Mouse (Mus musculus) gastrocnemius, postnatal 25 days (tissue): ENCODE data around the gene Fam209. TPM values are rescaled to one million over a fixed set of nuclear protein-coding genes. Genes with fewer than 3 reads are reported as not detected.

Source experiments
- DNase-seq: peaks from one replicate; pipeline ENCODE4 v3.0.0; 2022
- long read RNA-seq, 2 experiments: library from polyadenylated mRNA; stranded (forward); transcript quantifications; one replicate each; pipeline ENCODE4 v2.0.0; 2021
- total RNA-seq, 2 experiments: library from RNA; stranded (reverse); gene quantifications; 1 replicate in 1 of 2; 2 replicates in 1 of 2; pipeline ENCODE4 v1.2.3; 2021

Fam209 gene
- under 1 TPM; 0.40 to 0.56 TPM for total RNA-seq
- long read RNA-seq, experiment 1: 0 reads
- long read RNA-seq, experiment 2: 0 reads

GRCm38 (mm10) chr2:172472318-172472717 is at the start of gene Fam209:
Gene Fam209 (plus strand): TSS chr2:172472520.
- DNase-seq: no peak

- DNase-seq: no peak
Observed at GRCm38 (mm10) chr2:172430609-172431008, 41.7 kb upstream of the Fam209 start.

DNA sequence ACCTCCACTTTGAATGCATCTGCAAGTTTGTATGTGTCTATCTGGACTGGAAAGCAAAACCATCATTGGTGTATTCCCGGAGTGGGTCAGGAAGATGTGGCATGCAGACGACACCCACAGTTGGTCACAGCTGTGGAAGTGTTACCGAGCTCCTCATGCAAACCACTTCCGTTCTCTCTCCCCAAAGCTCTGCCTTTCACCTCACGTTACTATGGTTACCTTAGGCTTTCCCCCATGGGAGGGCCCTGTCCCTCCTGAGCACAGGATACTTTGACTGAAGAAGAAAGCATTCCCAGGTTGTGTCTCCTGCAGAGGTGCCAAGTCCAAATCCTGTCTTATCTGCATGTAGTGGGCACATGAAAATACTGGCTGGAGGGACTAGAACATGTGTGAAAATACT is 38.6 kb upstream of the Fam209 start:
- no peak for DNase-seq

- DNase-seq: no peak
Observed at GRCm38 (mm10) chr2:172437371-172437952, 34.9 kb upstream of the Fam209 start.

DNA sequence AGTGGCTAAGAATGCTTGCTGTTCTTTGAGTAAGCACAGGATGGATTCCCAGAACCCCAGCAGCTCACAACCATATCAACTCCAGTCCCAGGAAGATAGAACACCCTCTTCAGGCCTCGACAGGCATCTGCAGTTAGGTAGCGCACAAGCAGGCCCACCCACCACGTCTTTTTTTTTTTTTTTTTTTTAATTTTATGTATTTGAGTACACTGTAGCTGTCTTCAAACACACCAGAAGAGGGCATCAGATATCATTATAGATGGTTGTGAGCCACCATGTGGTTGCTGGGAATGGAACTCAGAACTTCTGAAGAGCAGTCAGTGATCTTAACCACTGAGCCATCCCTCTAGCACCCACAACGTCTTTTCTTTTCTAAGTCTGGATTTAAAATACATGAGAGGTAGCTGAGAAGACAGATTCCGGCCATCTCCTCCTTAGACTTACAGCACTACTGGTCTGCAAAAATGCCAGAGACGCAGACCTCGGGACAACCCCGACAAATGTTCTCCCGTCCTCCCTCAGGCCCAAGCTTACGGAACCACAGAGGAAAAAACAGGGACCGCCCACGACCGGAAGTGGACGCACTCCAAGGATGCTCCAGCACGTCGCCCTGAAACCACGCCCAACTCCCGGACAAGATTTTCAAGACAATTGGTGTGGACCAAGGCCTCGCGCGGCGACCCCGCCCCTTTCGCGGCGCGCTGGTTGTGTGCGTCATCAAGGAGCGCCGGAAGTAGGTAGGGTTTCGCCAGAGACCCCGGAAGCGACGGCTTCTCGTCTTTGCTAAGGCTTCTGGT is 32.3 kb upstream of the Fam209 start, which contains the start of gene Rtf2:
Gene Rtf2 (plus strand): TSS at position 714 of the 797 bp plus-strand sequence.
- DNase-seq: peak; percentile 98

DNA sequence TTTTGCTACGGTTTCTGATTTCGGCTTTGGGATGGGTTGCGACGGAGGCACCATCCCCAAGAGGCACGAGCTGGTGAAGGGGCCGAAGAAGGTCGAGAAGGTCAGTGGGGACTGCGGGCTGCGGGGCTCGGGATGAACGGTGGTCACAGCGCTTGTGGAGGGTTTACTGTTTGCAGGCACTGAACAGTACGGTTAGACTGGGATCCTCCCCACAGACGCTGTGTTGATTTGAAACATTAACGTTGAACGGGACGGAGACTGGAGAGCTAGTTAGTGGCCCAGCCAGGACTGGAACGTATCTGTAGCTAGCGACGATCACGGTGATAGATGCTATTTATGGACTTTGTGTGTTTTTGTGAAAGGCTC is 31.7 kb upstream of the Fam209 start:
- DNase-seq: no peak

DNA sequence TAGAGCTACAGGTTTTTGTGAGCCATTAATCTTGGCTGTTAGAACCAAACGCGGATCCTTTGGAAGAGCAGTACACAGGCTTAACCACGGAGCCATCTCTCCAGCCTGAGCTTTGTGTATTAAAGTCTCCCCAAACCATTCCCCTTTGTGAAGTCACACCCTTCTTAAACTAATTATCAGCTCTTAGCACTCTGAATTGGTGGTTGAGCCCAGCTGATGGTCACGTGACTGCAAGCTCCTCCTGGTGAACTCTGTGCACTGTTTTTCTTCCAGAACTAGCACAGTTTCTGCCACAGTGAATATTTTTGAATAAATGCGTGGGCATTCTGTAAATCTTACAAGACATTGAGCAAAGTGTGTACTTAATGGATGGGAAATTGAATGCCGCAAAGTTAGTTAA is 31.1 kb upstream of the Fam209 start:
- no peak for DNase-seq

GRCm38 (mm10) chr2:172445617-172446016 is 26.7 kb upstream of the Fam209 start:
- no peak for DNase-seq

- DNase-seq: no peak
Observed at GRCm38 (mm10) chr2:172447317-172447716, 25.0 kb upstream of the Fam209 start.

DNA sequence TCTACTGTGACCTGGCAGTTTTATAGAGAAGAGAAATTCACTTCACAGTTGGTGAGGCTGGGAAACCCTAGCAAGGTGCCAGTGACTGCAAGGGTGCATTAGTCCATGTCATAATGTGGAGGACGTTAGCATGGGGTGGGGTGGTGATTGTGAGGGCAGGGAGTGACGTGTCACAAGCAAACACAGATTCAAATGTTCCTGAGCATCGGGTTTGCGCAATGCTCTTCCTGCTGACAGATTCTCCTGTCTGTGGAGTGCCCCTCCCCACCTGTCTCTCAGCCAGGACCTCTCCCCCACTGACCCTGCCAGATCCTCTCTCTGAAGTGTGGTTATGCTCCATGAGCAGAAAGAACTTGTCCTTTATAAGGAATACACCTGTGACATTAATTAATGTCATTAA is 24.0 kb upstream of the Fam209 start:
- no peak for DNase-seq

DNA sequence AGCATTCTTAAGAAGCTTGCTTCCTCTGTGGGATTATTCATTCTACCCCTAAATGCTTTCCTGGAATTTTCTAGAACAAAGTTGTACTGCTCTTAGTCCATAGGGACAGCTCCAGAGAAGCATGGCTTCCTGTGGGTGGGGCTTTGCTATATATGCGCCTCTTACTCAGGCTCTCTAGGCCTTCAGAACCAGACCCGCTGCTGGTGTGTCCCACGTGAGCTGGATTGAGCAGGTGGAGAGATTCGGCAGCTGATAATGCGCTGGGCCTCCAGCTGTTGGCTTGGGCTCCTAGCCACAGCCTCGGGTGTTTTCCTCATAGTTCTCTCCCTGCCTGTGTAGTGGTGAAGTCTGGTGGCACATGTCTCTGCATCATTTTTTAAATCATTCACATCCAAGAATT is 21.7 kb upstream of the Fam209 start:
- DNase-seq: no peak

GRCm38 (mm10) chr2:172452031-172452430 is 20.3 kb upstream of the Fam209 start:
- no peak for DNase-seq

- DNase-seq: no peak
Observed at GRCm38 (mm10) chr2:172452458-172452857, 19.9 kb upstream of the Fam209 start.

DNA sequence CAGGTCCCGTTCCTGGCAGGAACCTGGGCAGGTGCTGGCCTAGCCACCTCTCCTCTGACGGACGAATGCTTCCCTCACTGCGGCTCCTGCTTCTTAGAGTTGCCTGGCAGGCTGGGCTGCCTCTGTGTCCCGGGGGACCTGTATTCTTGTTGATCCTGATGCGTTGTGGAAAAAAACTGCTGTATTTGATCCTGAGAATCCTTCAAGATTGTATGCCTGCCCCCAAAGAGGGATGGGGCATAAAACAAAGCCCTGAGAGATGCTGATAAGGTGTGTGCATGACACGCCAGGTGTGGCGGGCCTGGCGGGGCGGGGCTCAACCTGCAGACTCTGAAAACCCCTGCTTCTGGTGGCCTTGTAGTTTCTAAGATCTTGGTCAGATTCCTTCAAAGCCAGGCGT is 13.8 kb upstream of the Fam209 start, which contains the start of gene Gcnt7:
Gene Gcnt7 (minus strand): TSS at position 101 of the 400 bp plus-strand sequence.
- DNase-seq: no peak

GRCm38 (mm10) chr2:172460647-172461046 is 11.7 kb upstream of the Fam209 start:
- no peak for DNase-seq

GRCm38 (mm10) chr2:172462813-172463212 is 9.5 kb upstream of the Fam209 start:
- DNase-seq: no peak

DNA sequence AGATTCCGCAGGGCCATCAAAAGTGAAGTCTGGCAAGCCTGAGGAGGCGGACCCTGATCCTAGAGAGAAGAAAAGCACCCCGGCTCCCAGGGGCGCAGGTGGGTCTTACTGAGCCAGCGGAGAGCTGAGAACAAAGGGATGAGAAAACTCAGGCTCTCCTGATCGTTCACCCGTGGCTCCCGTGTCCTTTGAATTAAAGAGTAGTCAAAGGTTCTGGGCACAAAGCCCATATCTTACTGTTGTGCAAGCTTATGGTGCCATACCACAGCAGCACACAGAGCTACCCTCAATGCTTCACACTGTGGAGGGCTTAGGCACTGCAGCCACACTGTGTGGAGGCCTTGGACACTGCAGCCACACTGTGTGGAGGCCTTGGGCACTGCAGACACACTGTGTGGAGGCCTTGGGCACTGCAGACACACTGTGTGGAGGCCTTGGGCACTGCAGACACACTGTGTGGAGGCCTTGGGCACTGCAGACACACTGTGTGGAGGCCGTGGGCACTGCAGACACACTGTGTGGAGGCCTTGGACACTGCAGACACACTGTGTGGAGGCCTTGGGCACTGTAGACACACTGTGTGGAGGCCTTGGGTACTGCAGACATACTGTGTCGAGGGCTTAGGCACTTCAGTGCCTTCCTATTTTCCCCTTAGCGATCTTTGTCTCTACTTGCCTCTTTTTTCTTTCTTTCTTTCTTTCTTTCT is 5.7 kb upstream of the Fam209 start:
- DNase-seq: no peak

- no peak for DNase-seq
Observed at GRCm38 (mm10) chr2:172467206-172467605, 5.1 kb upstream of the Fam209 start.

DNA sequence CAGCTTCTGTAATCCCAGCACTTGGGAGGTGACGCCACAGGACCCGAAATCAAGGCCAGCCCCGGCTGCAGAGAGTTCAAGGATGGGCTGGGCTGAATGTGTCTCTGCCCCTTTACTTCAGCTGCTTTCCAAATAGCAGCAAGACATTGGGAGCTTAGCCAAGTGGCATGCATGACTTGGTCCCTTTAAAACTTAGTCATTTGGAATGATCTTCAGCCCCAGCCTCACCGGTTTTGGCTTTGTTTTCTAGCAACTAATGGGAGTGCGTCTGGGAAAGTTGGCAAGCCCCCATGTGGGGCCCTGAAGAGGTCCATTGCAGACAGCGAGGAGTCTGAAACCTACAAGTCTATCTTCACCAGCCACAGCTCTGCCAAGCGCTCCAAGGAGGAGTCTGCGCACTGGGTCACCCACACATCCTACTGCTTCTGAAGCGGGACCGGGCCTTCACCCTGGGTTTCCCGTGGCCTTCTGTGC is 3.9 kb upstream of the Fam209 start:
- DNase-seq: no peak

- DNase-seq: no peak
Observed at GRCm38 (mm10) chr2:172473591-172473990, 1.3 kb downstream of the Fam209 start.

GRCm38 (mm10) chr2:172474970-172475369 is 2.6 kb downstream of the Fam209 start:
- DNase-seq: no peak

GRCm38 (mm10) chr2:172476707-172477260 is 4.5 kb downstream of the Fam209 start:
- peak; percentile 57 for DNase-seq

GRCm38 (mm10) chr2:172477350-172477749 is 5.0 kb downstream of the Fam209 start:
- DNase-seq: no peak
